Mouse (Mus musculus) v-Abl transformed pro-B cells (cell line): ENCODE data around the gene Col20a1.

Experiments used
- in situ Hi-C, 2 experiments: fragments of 400-800 bp; cut with MboI; formaldehyde crosslinking; loops; one replicate each; pipeline ENCODE4 v1.15.1; 2025; ENCODE audit not compliant: unreplicated experiment in 2 of 2

The Col20a1 gene

GRCm38 (mm10) chr2:181048252-181048945 is 62.1 kb downstream of the Col20a1 start:
- in situ Hi-C loops: no loop called here

- in situ Hi-C loops: no loop called here
Measured at GRCm38 (mm10) chr2:181048986-181049385, 62.7 kb downstream of the Col20a1 start.

- in situ Hi-C loops: no loop called here
Measured at GRCm38 (mm10) chr2:181052171-181052570, 65.8 kb downstream of the Col20a1 start.

- in situ Hi-C loops: loop anchor here in 1 of 2 experiments (5.0 kb wide), 1 partner anchor 130 kb away; the partner anchor contains the start of gene Birc7
Measured at GRCm38 (mm10) chr2:181057341-181057740, 71.0 kb downstream of the Col20a1 start.

GRCm38 (mm10) chr2:181058193-181058592 is 71.9 kb downstream of the Col20a1 start:
- in situ Hi-C loops: loop anchor here in 1 of 2 experiments (5.0 kb wide), 1 partner anchor 131 kb away; the partner anchor contains the start of gene Birc7

- in situ Hi-C loops: loop anchor here (5.0 kb wide), 2 partner anchors 128 to 273 kb away; no protein-coding TSS in a partner anchor
Measured at GRCm38 (mm10) chr2:181060127-181060526, 73.8 kb downstream of the Col20a1 start.

GRCm38 (mm10) chr2:181065827-181066226 is 79.5 kb downstream of the Col20a1 start:
- in situ Hi-C loops: no loop called here
